Mouse (Mus musculus) naive thymus-derived CD4-positive, alpha-beta T cell, adult 2 months (primary cell): ENCODE measurements around the gene Vps37b.

ENCODE experiments used
- DNase-seq: peaks from one replicate; pipeline ENCODE4 v3.0.0-alpha.2; 2011; ENCODE audit warnings: low read depth

The Vps37b gene

GRCm38 (mm10) chr5:123979221-123979979 lies 52.7 kb downstream of the Vps37b start:
- no peak for DNase-seq

- no peak for DNase-seq
These were observed 53.9 kb downstream of the Vps37b start for GRCm38 (mm10) chr5:123978131-123978530.

GRCm38 (mm10) chr5:123977231-123977630 lies 54.8 kb downstream of the Vps37b start:
- no peak for DNase-seq

GRCm38 (mm10) chr5:123975668-123976180 lies 56.3 kb downstream of the Vps37b start:
- peak; percentile 25 for DNase-seq

GRCm38 (mm10) chr5:123974616-123975111 lies 57.4 kb downstream of the Vps37b start:
- DNase-seq: peak; percentile 61

- DNase-seq: peak; percentile 41
These were observed 57.9 kb downstream of the Vps37b start for GRCm38 (mm10) chr5:123974179-123974485.

GRCm38 (mm10) chr5:123973299-123974178 lies 58.5 kb downstream of the Vps37b start, which contains the start of gene Hip1r:
TSS of gene Hip1r (plus strand) at chr5:123973628.
- peak; percentile 60 for DNase-seq

GRCm38 (mm10) chr5:123972453-123972852 lies 59.6 kb downstream of the Vps37b start:
- DNase-seq: no peak

- DNase-seq: no peak
These were observed 61.5 kb downstream of the Vps37b start for GRCm38 (mm10) chr5:123970576-123970975.

- no peak for DNase-seq
These were observed 62.9 kb downstream of the Vps37b start for GRCm38 (mm10) chr5:123969216-123969615.

GRCm38 (mm10) chr5:123968468-123968867 lies 63.6 kb downstream of the Vps37b start:
- DNase-seq: no peak

- DNase-seq: no peak
These were observed 65.3 kb downstream of the Vps37b start for GRCm38 (mm10) chr5:123966759-123967158.

GRCm38 (mm10) chr5:123964208-123964607 lies 67.9 kb downstream of the Vps37b start:
- no peak for DNase-seq

GRCm38 (mm10) chr5:123961046-123961445 lies 71.0 kb downstream of the Vps37b start:
- DNase-seq: no peak

- no peak for DNase-seq
These were observed 71.9 kb downstream of the Vps37b start for GRCm38 (mm10) chr5:123960129-123960528.

GRCm38 (mm10) chr5:123959018-123959417 lies 73.1 kb downstream of the Vps37b start:
- DNase-seq: no peak

- DNase-seq: no peak
These were observed 74.9 kb downstream of the Vps37b start for GRCm38 (mm10) chr5:123957213-123957612.
